Mouse (Mus musculus) ZHBTc4 (cell line): ENCODE measurements around the gene Wdr78.
A peak's percentile ranks its signal among the peaks of the same experiment; 100 is the strongest.

Experiments used
- DNase-seq: peaks from one replicate; pipeline ENCODE4 v3.0.0-alpha.2; 2011; ENCODE audit warnings: low read depth, low spot score

Wdr78 gene

DNA sequence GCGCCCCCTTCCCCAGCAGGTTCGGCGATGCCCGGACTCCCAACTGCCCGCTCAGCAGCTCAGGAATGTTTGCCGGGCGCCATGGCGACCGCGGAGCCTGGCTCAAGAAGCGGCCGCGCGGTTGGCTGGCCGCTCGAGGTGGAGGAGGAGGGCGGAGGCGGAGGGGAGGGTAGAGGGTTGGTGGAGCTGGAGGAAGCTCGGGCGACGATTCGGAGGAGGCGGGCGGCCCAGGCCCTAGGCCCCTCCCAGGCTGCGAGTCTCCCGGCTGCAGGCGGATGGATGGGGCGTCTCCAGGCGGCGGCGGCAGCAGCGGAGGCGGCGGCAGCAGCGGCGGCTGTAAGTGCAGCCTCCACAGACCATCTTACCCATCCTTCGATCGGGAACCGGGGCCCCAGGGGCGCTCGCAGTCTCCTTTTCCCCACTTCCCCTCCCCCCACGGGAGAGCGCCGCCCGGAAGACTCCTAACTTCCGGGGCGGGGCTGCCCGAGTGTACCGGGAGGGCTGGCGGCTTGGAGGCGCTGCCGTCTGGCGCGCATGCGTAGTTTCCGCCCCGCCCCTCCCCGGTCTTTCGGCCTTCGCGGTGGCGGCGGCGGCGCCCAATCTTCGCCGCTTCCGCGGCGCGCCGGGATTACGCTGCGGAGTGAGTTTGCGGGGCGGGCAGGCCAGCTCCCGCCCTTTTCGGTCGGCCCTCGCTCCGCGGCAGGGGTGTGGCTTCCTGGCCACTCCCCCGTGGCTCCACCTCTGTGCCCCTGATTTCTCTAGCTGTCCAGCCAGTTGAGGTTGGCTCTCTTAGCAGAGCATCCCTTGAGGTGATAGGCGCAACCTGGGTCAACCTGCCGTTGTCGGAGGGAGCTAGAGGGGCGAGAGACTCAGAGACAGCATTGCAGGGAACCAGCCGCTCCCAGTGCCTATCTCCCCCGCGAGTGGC lies at the start of gene Wdr78, which contains the start of gene Mier1:
Gene Wdr78, minus strand, starts transcription at position 372 of the 928 bp plus-strand sequence.
Gene Mier1, plus strand, starts transcription at position 207 of the 928 bp plus-strand sequence.
- peak; percentile 99 for DNase-seq

GRCm38 (mm10) chr4:103158781-103159180 lies 44.4 kb upstream of the Wdr78 start:
- no peak for DNase-seq

- DNase-seq: no peak
Observed at GRCm38 (mm10) chr4:103151946-103152345, 37.6 kb upstream of the Wdr78 start.

DNA sequence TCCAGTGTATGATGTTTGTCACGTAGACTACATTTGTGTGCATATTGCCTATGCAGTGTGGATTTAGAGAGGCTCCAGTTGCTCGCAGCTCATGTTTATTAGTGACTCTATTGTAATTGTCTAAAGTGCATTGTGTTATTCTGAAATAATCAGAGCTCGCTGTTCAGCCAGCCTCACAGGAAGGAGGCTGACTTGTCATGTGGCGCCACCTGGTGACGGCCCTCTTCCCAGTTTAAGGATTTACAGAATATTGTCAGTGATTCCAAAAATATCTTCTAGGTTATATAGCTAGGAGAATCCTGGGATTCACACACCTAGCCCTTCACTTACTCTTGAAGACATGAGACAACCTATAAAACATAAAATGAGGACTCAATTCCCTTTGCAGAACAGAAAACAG lies 32.0 kb upstream of the Wdr78 start:
- peak; percentile 70 for DNase-seq

DNA sequence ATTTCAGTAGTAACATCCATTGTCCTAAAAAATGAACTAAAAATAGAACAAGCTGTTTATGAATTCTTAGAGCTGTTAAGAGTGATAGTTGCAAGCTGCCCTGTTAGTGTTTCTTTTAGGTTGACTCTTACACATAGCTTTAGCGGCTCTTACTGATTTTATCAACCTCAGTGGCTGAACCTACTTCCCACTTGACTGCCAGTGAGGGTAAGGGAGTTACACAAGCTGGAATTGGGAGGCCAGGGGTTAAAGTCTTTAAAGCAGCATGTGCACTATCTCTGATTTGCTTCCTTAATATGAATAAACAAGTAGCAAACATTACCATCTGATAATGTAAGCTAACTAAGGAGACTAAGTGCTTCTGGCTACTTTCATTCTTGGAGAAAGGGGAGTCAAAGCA lies 22.6 kb upstream of the Wdr78 start:
- DNase-seq: no peak

- no peak for DNase-seq
Observed at GRCm38 (mm10) chr4:103126533-103126932, 12.2 kb upstream of the Wdr78 start.

- no peak for DNase-seq
Observed at GRCm38 (mm10) chr4:103123606-103124005, 9.3 kb upstream of the Wdr78 start.

GRCm38 (mm10) chr4:103123086-103123485 lies 8.7 kb upstream of the Wdr78 start:
- no peak for DNase-seq

DNA sequence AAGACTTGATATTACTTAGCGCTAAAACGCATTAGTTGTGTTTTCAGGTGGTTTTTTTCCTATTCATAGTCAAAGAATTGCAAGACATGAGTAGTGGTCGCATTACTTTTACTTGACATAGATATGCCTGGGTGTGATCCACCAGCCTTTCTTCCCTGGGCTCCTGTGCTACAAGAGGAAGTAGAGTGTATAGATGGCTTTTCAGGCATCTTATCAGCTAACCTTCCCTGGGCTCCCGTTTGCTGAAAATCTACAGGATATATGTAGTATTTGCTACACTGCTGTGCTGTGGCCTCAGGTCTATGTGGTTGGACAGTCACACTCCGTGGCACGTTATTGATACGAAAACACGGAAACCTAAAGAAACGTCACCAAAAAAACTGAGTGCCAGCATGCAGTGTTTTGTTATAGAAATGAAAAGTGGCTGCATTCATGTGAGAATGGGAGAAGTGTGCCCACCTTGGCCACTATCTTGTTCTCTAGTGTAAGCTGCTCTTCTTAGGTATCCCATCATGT lies 6.6 kb upstream of the Wdr78 start:
- DNase-seq: no peak

- no peak for DNase-seq
Observed at GRCm38 (mm10) chr4:103120395-103120794, 6.0 kb upstream of the Wdr78 start.

GRCm38 (mm10) chr4:103120028-103120384 lies 5.7 kb upstream of the Wdr78 start:
- DNase-seq: peak; percentile 53

DNA sequence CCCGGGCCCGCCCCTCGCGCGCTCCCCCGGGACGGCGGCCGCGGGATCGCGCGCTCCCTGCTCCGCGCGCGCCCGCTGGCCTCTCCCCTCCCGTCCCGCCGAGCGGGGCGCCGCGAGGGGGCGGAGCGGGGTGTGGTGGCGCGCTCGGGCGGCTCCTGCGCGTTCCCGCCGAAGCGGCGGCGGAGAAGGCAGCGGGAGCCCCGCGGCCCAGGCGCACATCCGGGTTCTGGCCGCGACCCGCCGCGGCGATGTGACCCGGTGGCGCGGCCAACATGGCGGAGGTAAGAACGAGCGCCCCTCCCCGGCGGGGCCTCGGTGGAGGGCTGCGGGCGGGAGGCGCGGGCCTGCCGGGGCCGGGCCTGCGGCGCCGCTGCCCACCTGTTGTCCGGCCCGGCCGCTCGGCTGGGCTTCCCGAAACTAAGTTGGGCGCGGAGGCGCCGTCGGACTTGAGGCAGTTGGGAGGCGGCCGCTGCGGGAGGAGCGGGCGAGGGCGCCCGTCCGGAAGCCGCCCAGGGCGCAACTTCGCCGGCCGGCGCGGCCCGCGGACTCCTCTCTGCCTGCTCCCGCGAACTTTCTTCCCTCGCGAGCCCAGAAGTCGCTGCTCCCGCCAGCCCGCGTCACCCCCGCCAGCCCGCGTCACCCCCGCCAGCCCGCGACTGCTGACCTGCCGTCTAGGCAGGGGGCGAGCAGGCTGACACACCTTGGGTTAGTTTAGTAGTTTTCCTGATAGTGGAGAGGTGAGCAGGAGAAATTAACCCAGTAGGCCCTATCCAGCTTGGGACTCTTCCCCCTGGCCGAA lies 5.1 kb upstream of the Wdr78 start:
- DNase-seq: peak; percentile 86

DNA sequence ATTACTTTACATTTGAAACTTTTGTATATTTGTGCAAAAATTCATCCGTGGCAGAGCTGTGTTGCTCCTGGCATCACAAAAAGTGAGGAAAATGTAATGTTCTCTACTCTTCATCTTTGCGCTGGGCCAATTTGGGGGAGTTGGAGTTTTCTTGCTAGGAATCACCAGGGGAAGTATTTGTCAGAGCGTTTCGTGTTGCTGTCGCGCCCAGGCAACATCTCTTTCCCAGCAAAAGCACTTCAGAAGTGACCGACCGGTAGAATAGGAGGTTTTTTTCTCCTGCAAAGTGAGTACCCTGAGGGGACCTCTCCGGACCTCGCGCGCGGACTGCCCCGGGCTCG lies 4.5 kb upstream of the Wdr78 start:
- DNase-seq: no peak

DNA sequence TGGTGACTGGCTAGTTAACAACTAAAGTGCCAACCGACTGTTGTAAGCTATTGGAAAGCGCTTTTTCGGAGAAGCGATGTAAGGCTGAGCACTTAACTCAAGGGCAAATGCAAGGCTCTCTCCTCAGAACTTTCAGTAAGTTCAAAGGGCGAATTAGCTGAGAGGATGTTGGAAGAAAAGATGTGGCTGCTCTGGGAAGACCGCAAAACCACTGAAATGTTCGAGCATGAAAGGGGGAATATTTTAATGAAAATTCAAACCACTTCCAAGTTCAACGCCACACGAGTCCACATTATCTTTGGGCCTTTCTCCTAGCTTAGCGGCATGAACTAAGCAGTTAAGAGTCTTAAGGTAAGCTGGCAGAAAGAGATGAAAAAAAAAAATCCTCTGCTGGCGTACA lies 953 bp downstream of the Wdr78 start:
- no peak for DNase-seq

GRCm38 (mm10) chr4:103112651-103113050 lies 1.7 kb downstream of the Wdr78 start:
- DNase-seq: no peak

GRCm38 (mm10) chr4:103098532-103098931 lies 15.8 kb downstream of the Wdr78 start:
- DNase-seq: no peak

- no peak for DNase-seq
Observed at GRCm38 (mm10) chr4:103095921-103096320, 18.4 kb downstream of the Wdr78 start.

- peak; percentile 47 for DNase-seq
Observed at GRCm38 (mm10) chr4:103085237-103085636, 29.1 kb downstream of the Wdr78 start.

DNA sequence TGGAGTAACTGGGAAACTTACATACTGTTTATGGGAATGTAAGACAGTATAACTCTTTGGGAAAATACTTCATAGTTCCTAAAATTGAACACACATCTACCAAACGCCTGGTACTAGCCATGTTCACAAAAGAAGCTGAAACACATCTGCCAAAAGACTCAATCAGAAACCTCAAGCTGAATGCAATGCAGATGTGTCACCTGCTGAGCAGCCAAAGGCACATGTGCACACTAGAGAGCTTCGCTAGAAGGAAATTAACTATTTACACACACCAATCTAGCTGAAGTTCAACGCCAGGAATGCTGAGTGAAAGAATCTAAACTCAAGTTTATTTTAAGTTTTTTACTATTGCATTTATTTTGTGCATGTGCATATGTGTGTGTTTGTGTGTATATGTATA lies 43.7 kb downstream of the Wdr78 start:
- no peak for DNase-seq

- DNase-seq: peak; percentile 56
Observed at GRCm38 (mm10) chr4:103067906-103068655, 46.3 kb downstream of the Wdr78 start.

DNA sequence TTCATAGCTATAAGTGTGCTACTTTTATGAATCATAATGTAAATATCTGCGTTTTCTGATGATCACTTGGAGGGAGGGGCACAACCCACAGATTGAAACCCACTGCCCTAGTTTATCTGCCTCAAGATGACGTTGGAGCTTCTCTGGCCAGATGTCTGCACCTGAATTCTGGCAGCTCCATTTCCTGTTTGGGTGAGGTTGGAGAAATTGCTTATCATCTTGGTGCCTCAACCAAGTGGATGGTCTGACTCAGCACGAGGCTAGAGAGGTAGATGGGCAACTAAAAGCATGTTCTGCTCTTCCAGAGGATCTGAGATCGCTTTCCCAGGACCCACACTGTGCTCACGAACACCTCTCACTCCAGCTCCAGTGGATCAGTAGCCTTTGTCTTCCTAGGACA lies 49.4 kb downstream of the Wdr78 start:
- DNase-seq: no peak

- DNase-seq: no peak
Observed at GRCm38 (mm10) chr4:103064421-103064820, 49.9 kb downstream of the Wdr78 start.
